Mouse (Mus musculus): ENCODE data around the gene Scg3. TPM values are rescaled to one million over a fixed set of nuclear protein-coding genes. Genes with fewer than 3 reads are reported as not detected.

Gene Scg3
- polyA plus RNA-seq, 2 experiments: 0.30 to 0.50 TPM

- WGBS: 90% methylated on average over 13 of the region's 13 CpGs
- Histone ChIP-seq H3K27me3 (ENCODE audit: control insufficient read depth, insufficient read depth, low read length) (no peaks in the 10 kb centered on the region), H3K9me3 (ENCODE audit: control insufficient read depth, low read length) (no peaks in the 10 kb centered on the region), H3K36me3 (ENCODE audit: control insufficient read depth, insufficient read depth, low read length) (peaks cover 9% of the 10 kb centered on the region; the same call in 1 of the 2 replicates), H3K27ac (replicated peaks; ENCODE audit: low read depth, low read length) (no peak overlapping the region), H3K4me1 (ENCODE audit: control insufficient read depth, insufficient read depth, low read length) (0 out of 2 replicates have a peak, but pooled peaks cover 11% of the 10 kb centered on the region), H3K4me2 (replicated peaks; ENCODE audit: low read depth, low read length, severe bottlenecking) (no peak overlapping the region), H3K9ac (ENCODE audit: low read depth, low read length, severe bottlenecking) (no peak overlapping the region), H3K4me3 (replicated peaks; ENCODE audit: low read length) (no peak overlapping the region)
- ATAC-seq (ENCODE audit: low FRiP score, low read depth) (no peak), DNase-seq (ENCODE audit: low spot score) (no peak)
- TF ChIP-seq POLR2A (IDR thresholded peaks at IDR 0.05; ENCODE audit: borderline replicate concordance, extremely low read depth, insufficient read depth, insufficient read length): no peak
Observed at GRCm38 (mm10) chr9:75597036-75597435, 86.8 kb downstream of the Scg3 start.

- no peaks in the 10 kb centered on the region for H3K9me3 ChIP-seq (ENCODE audit: control insufficient read depth, low read length)
- no peak overlapping the region for H3K4me3 ChIP-seq (replicated peaks; ENCODE audit: low read length)
- no peaks in the 10 kb centered on the region for H3K4me1 ChIP-seq (ENCODE audit: control insufficient read depth, insufficient read depth, low read length)
- no peaks in the 10 kb centered on the region for H3K27me3 ChIP-seq (ENCODE audit: control insufficient read depth, insufficient read depth, low read length)
- peaks cover 14% of the 10 kb centered on the region; the same call in 1 of the 2 replicates for H3K36me3 ChIP-seq (ENCODE audit: control insufficient read depth, insufficient read depth, low read length)
- 86% methylated on average over 5 of the region's 5 CpGs for WGBS
- TF ChIP-seq POLR2A (IDR thresholded peaks at IDR 0.05; ENCODE audit: borderline replicate concordance, extremely low read depth, insufficient read depth, insufficient read length): no peak
- H3K27ac ChIP-seq (replicated peaks; ENCODE audit: low read depth, low read length): no peak overlapping the region
- H3K4me2 ChIP-seq (replicated peaks; ENCODE audit: low read depth, low read length, severe bottlenecking): no peak overlapping the region
- no peak overlapping the region for H3K9ac ChIP-seq (ENCODE audit: low read depth, low read length, severe bottlenecking)
- ATAC-seq (ENCODE audit: low FRiP score, low read depth): no peak
- DNase-seq (ENCODE audit: low spot score): no peak
Observed at GRCm38 (mm10) chr9:75593481-75593880, 90.4 kb downstream of the Scg3 start.

Other genes with a start within 250 kb of the Scg3 start
- gene Leo1, start 242.5 kb downstream of the Scg3 start, polyA plus RNA-seq (2012; rRNA removed): 11.9 and 21.9 TPM in 2 replicates
- gene Leo1, start 242.5 kb downstream of the Scg3 start, polyA plus RNA-seq (2014; fragmentation: Nextera tagmentation; extraction: Ambion mirVana): 33.5 and 34.8 TPM in 2 replicates
- gene Tmod3, start 124.4 kb downstream of the Scg3 start, polyA plus RNA-seq (2012; rRNA removed): 41.4 and 48.8 TPM in 2 replicates
- gene Tmod3, start 124.4 kb downstream of the Scg3 start, polyA plus RNA-seq (2014; fragmentation: Nextera tagmentation; extraction: Ambion mirVana): 120 and 121 TPM in 2 replicates
- gene Tmod2, start 72.7 kb downstream of the Scg3 start, polyA plus RNA-seq (2012; rRNA removed): 5.7 and 5.9 TPM in 2 replicates
- 18.8 and 21.1 TPM in 2 replicates for gene Tmod2, start 72.7 kb downstream of the Scg3 start, polyA plus RNA-seq (2014; fragmentation: Nextera tagmentation; extraction: Ambion mirVana)
- gene Lysmd2, start 58.3 kb downstream of the Scg3 start, polyA plus RNA-seq (2012; rRNA removed): 32.8 and 38.3 TPM in 2 replicates
- 49.0 and 54.3 TPM in 2 replicates for gene Lysmd2, start 58.3 kb downstream of the Scg3 start, polyA plus RNA-seq (2014; fragmentation: Nextera tagmentation; extraction: Ambion mirVana)
- gene Bmp5, start 91.3 kb upstream of the Scg3 start, polyA plus RNA-seq (2012; rRNA removed): 12.3 and 12.8 TPM in 2 replicates
- gene Bmp5, start 91.3 kb upstream of the Scg3 start, polyA plus RNA-seq (2014; fragmentation: Nextera tagmentation; extraction: Ambion mirVana): 11.2 and 11.5 TPM in 2 replicates

Data from limb, embryonic 14.5 days (tissue).